Comparison of ENCODE assay signal across 27 mouse cellular contexts in genomic region chr7:136150196-136150595, GRCm38 (mm10).
DNase-seq lines count a peak whose midpoint lies in the region; ATAC-seq and TF ChIP-seq lines count a peak whose summit lies in the region.
"Had no signal": no experiment of that assay in that cellular context is flagged by ENCODE, and none has a peak within 500 bp of the region (broad histone marks: within the 10 kb centered on the region; RNA-seq: fewer than 3 reads in every experiment).

No protein-coding gene starts in this region.

- DNase-seq in heart, adult 11 months, result peak; percentile 95
- DNase-seq in heart, postnatal 36 days, result no peak
- DNase-seq in kidney, adult 2 months, result peak; percentile 27
- DNase-seq in kidney, adult 8-10 months, result no peak
- peak; percentile 9 for DNase-seq in lung, postnatal 10 days
- DNase-seq in lung, postnatal 0 days (ENCODE audit: low spot score), result no peak
- no peak for DNase-seq in cerebellum, adult 8-10 months
- DNase-seq: adrenal gland, postnatal 25 days; cerebellum, adult 18-20 months; cerebellum, postnatal 14 days; lung, postnatal 4 days; right cerebral cortex, adult 18-20 months; spleen, adult 18-20 months; thymus, postnatal 14 days had no signal

- TF ChIP-seq POLR2A in kidney, adult 2 months (IDR thresholded peaks at IDR 0.05; ENCODE audit: low read depth, low read length), result no peak

- intact Hi-C loops in heart, postnatal 36 days (cut with DNase I), result loop anchor here (2.0 to 5.0 kb wide), 2 partner anchors 332 to 1171 kb away; no protein-coding TSS in a partner anchor

- no peaks in the 10 kb centered on the region for H3K4me1 ChIP-seq in kidney, adult 2 months (ENCODE audit: control insufficient read depth, insufficient read depth, low read length)
- H3K4me1 ChIP-seq in lung, postnatal 0 days (ENCODE audit: insufficient read depth, low read depth, low read length), result no peaks in the 10 kb centered on the region
- H3K4me1 ChIP-seq: forebrain, embryonic 13.5 days; intestine, embryonic 15.5 days; lung, embryonic 15.5 days; megakaryocyte, embryonic 14.5 days had no signal

- TF ChIP-seq EP300 in lung, postnatal 0 days (IDR thresholded peaks at IDR 0.05), result no peak

- no peaks in the 10 kb centered on the region for H3K9me3 ChIP-seq in lung, postnatal 0 days (ENCODE audit: low read length)
- H3K9me3 ChIP-seq: forebrain, embryonic 13.5 days; hindbrain, embryonic 12.5 days; intestine, embryonic 15.5 days; limb, embryonic 13.5 days; lung, embryonic 15.5 days; megakaryocyte, embryonic 14.5 days; midbrain, embryonic 12.5 days; neural tube, embryonic 12.5 days had no signal

- no peak overlapping the region for H3K27ac ChIP-seq in kidney, adult 2 months (ENCODE audit: insufficient read depth, low read depth, low read length)
- no peak overlapping the region for H3K27ac ChIP-seq in lung, postnatal 0 days (ENCODE audit: low read length)
- H3K27ac ChIP-seq: forebrain, embryonic 13.5 days; hindbrain, embryonic 12.5 days; hindbrain, postnatal 0 days; intestine, embryonic 15.5 days; layer of hippocampus, adult 2 months; left cerebral cortex, adult 2 months; limb, embryonic 13.5 days; lung, embryonic 15.5 days; midbrain, embryonic 12.5 days; neural tube, embryonic 12.5 days had no signal

- 46% methylated on average over 5 of the region's 5 CpGs for WGBS in kidney, adult 2 months
- WGBS in lung, postnatal 0 days, result 53% methylated on average over 5 of the region's 5 CpGs

- no peaks in the 10 kb centered on the region for H3K36me3 ChIP-seq in kidney, adult 2 months (ENCODE audit: control insufficient read depth, insufficient read depth, low read length)
- H3K36me3 ChIP-seq in lung, postnatal 0 days (ENCODE audit: insufficient read depth, low read length), result no peaks in the 10 kb centered on the region
- H3K36me3 ChIP-seq: hindbrain, embryonic 12.5 days; intestine, embryonic 15.5 days; limb, embryonic 13.5 days; lung, embryonic 15.5 days; midbrain, embryonic 12.5 days; neural tube, embryonic 12.5 days had no signal

- H3K27me3 ChIP-seq in kidney, adult 2 months (replicated peaks; ENCODE audit: control insufficient read depth, insufficient read depth, low read length), result no peaks in the 10 kb centered on the region
- H3K27me3 ChIP-seq in lung, postnatal 0 days (replicated peaks; ENCODE audit: insufficient read depth, low read length), result no peaks in the 10 kb centered on the region
- H3K27me3 ChIP-seq: hindbrain, embryonic 12.5 days; intestine, embryonic 15.5 days; lung, embryonic 15.5 days; megakaryocyte, embryonic 14.5 days; neural tube, embryonic 12.5 days had no signal

- no peak overlapping the region for H3K4me2 ChIP-seq in lung, postnatal 0 days (replicated peaks; ENCODE audit: low read depth, low read length)
- H3K4me2 ChIP-seq: forebrain, embryonic 13.5 days; hindbrain, embryonic 12.5 days; intestine, embryonic 15.5 days; limb, embryonic 13.5 days; liver, embryonic 11.5 days; lung, embryonic 15.5 days; midbrain, embryonic 12.5 days; neural tube, embryonic 12.5 days had no signal

- no peak for TF ChIP-seq CTCF in kidney, adult 2 months (conservative IDR thresholded peaks at IDR 0.05; ENCODE audit: insufficient read depth, insufficient read length, low read depth, low read length)
- TF ChIP-seq CTCF in lung, postnatal 0 days (IDR thresholded peaks at IDR 0.05), result no peak

- no peak overlapping the region for H3K9ac ChIP-seq in lung, postnatal 0 days (replicated peaks; ENCODE audit: low read depth)
- H3K9ac ChIP-seq: forebrain, embryonic 13.5 days; hindbrain, embryonic 12.5 days; intestine, embryonic 15.5 days; limb, embryonic 13.5 days; lung, embryonic 15.5 days; midbrain, embryonic 12.5 days; neural tube, embryonic 12.5 days had no signal

- ATAC-seq in lung, postnatal 0 days, result no peak
- ATAC-seq: forebrain, embryonic 13.5 days; hindbrain, postnatal 0 days; intestine, embryonic 15.5 days had no signal

- H3K4me3 ChIP-seq in kidney, adult 2 months (ENCODE audit: insufficient read depth, low read depth, low read length), result no peak overlapping the region
- no peak overlapping the region for H3K4me3 ChIP-seq in lung, postnatal 0 days (ENCODE audit: low read depth, low read length)
- H3K4me3 ChIP-seq: forebrain, embryonic 13.5 days; hindbrain, embryonic 12.5 days; intestine, embryonic 15.5 days; layer of hippocampus, adult 2 months; left cerebral cortex, adult 2 months; limb, embryonic 13.5 days; lung, embryonic 15.5 days; megakaryocyte, embryonic 14.5 days; midbrain, embryonic 12.5 days; myocyte; neural tube, embryonic 12.5 days had no signal

Comparison
In these comparisons a context has a peak if more than half of its experiments do, and no peak if none do; other contexts are left out.
1. DNase-seq: peak in heart, adult 11 months (single experiment), kidney, adult 2 months (single experiment) and lung, postnatal 10 days (single experiment); none in heart, postnatal 36 days (0 of 2), kidney, adult 8-10 months (0 of 2), lung, postnatal 0 days (single experiment) and cerebellum, adult 8-10 months (single experiment).